Mouse (Mus musculus) lung, postnatal 0 days (tissue): ENCODE measurements around the gene Tbkbp1.

Experiments
- CTCF ChIP-seq: IDR thresholded peaks from 2 replicates; pipeline ENCODE4 v1.5.1; 2016; ENCODE audit warnings: antibody characterized with exemption, mild to moderate bottlenecking
- EP300 ChIP-seq: IDR thresholded peaks from 2 replicates; pipeline ENCODE4 v1.6.1; 2016; ENCODE audit warnings: antibody characterized with exemption, mild to moderate bottlenecking, control low read depth

- no peak for TF ChIP-seq CTCF
- no peak for TF ChIP-seq EP300
These were observed 56.7 kb downstream of the Tbkbp1 start for GRCm38 (mm10) chr11:97094600-97094999.
